Mouse (Mus musculus) heart, postnatal 25 days (tissue): ENCODE measurements around the gene Skint6. TPM values are rescaled to one million over a fixed set of nuclear protein-coding genes. Genes with fewer than 3 reads are reported as not detected.
"Not testable (repeated sequence)": the region's sequence is repeated elsewhere in the genome, so short reads cannot be mapped to it uniquely, and the experiment has no call there.

Source experiments
- DNase-seq: peaks from one replicate; pipeline ENCODE4 v3.0.0; 2022; ENCODE audit warnings: low spot score
- intact Hi-C: fragments of 180-260 bp; cut with DNase I; formaldehyde crosslinking; loops from one replicate; pipeline ENCODE4 v1.15.1; 2025
- total RNA-seq, 2 experiments: library from RNA; stranded (reverse); gene quantifications; 2 replicates each; pipeline ENCODE4 v1.2.3; 2021

Skint6 gene
- not detected for total RNA-seq

GRCm38 (mm10) chr4:113286873-113287272 is at the start of gene Skint6:
Skint6 (minus strand) TSS chr4:113286973.
- no peak for DNase-seq
- intact Hi-C loops, result no loop called here

- intact Hi-C loops, result no loop called here
- no peak for DNase-seq
Observed at GRCm38 (mm10) chr4:113320911-113321310, 34.1 kb upstream of the Skint6 start.

GRCm38 (mm10) chr4:113301773-113302473 is 15.2 kb upstream of the Skint6 start:
- no peak for DNase-seq
- intact Hi-C loops, result no loop called here

GRCm38 (mm10) chr4:113263363-113264060 is 23.3 kb downstream of the Skint6 start:
- DNase-seq, result no peak
- intact Hi-C loops, result loop anchor here (10.0 kb wide), 1 partner anchor 711 kb away; no protein-coding TSS in a partner anchor

- intact Hi-C loops, result no loop called here
- DNase-seq, result no peak
Observed at GRCm38 (mm10) chr4:113245808-113246207, 41.0 kb downstream of the Skint6 start.

- intact Hi-C loops, result no loop called here
- DNase-seq, result no peak
Observed at GRCm38 (mm10) chr4:113067621-113068020, 219.2 kb downstream of the Skint6 start.

- DNase-seq, intact Hi-C loops: not testable (repeated sequence)
Observed at GRCm38 (mm10) chr4:112979160-112979559, 307.6 kb downstream of the Skint6 start.

- intact Hi-C loops, result no loop called here
- no peak for DNase-seq
Observed at GRCm38 (mm10) chr4:112790646-112791045, 496.1 kb downstream of the Skint6 start.

GRCm38 (mm10) chr4:112774766-112775165 is 512.0 kb downstream of the Skint6 start, which contains the start of gene Skint10:
Skint10 (minus strand) TSS chr4:112774866.
- intact Hi-C loops, result no loop called here
- no peak for DNase-seq
